Mouse (Mus musculus) stomach, embryonic 16.5 days (tissue): ENCODE data around the gene Dapp1. TPM values are rescaled to one million over a fixed set of nuclear protein-coding genes. Genes with fewer than 3 reads are reported as not detected.
A peak's percentile ranks its signal among the peaks of the same experiment; 100 is the strongest.
"Not testable (repeated sequence)": the region's sequence is repeated elsewhere in the genome, so short reads cannot be mapped to it uniquely, and the experiment has no call there.

ENCODE experiments used
- ATAC-seq: fragments of 200-750 bp; cut with Nextera tagmentation; 2 replicates; pipeline ENCODE4 v1.8.0; 2017; ENCODE audit warnings: moderate number of reproducible peaks, moderate TSS enrichment; ENCODE audit not compliant: insufficient read depth, low FRiP score
- H3K27ac ChIP-seq: fragments of 300-500 bp; sonication (generic); 2 replicates; pipeline ENCODE4 v1.5.1; 2014; ENCODE audit warnings: low read length
- H3K27me3 ChIP-seq: fragments of 300-500 bp; sonication (generic); 2 replicates; pipeline ENCODE4 v1.6.1; 2014; ENCODE audit warnings: low read length, control low read depth, mixed read lengths; ENCODE audit not compliant: control insufficient read depth, insufficient read depth
- H3K36me3 ChIP-seq: fragments of 300-500 bp; sonication (generic); 2 replicates; pipeline ENCODE4 v1.6.1; 2014; ENCODE audit warnings: low read length; ENCODE audit not compliant: control insufficient read depth, insufficient read depth
- H3K4me1 ChIP-seq: fragments of 300-500 bp; sonication (generic); 2 replicates; pipeline ENCODE4 v1.6.1; 2014; ENCODE audit warnings: low read length, control low read depth, mixed read lengths; ENCODE audit not compliant: control insufficient read depth, insufficient read depth
- H3K4me2 ChIP-seq: fragments of 300-500 bp; sonication (generic); 2 replicates; pipeline ENCODE4 v1.6.1; 2014; ENCODE audit warnings: low read depth, low read length, mixed read lengths
- H3K4me3 ChIP-seq: fragments of 300-500 bp; sonication (generic); replicated peaks from 2 replicates; pipeline ENCODE4 v1.5.1; 2014; ENCODE audit warnings: mild to moderate bottlenecking, low read length
- H3K9ac ChIP-seq: fragments of 300-500 bp; sonication (generic); 2 replicates; pipeline ENCODE4 v1.6.1; 2014; ENCODE audit warnings: low read length
- H3K9me3 ChIP-seq: fragments of 300-500 bp; sonication (generic); replicated peaks from 2 replicates; pipeline ENCODE4 v1.6.1; 2016; ENCODE audit warnings: low read length, control low read depth; ENCODE audit not compliant: control insufficient read depth
- WGBS: fragments of 180-500 bp; shearing (Covaris S2); extraction: QIAGEN DNeasy Blood & Tissue Kit; methylation state at CpG from one replicate; pipeline ENCODE4 v1.1.7; 2014; 5-methylcytosine and 5-hydroxymethylcytosine counted together
- polyA plus RNA-seq: library from polyadenylated mRNA; unstranded; fragments of >200 nt; fragmentation: Nextera tagmentation; extraction: Ambion mirVana; gene quantifications from 2 replicates; pipeline ENCODE4 v1.2.1, GENCODE M21; 2015

The Dapp1 gene
- polyA plus RNA-seq, 1 experiment from 2014 or later = 18.0 TPM

GRCm38 (mm10) chr3:137968105-137968819 lies 13.1 kb downstream of the Dapp1 start:
- Histone ChIP-seq H3K4me3 (no peak overlapping the region), H3K4me1 (peaks cover 8% of the 10 kb centered on the region; the same call in 1 of the 2 replicates), H3K27ac (no peak overlapping the region; the same call in 1 of the 2 replicates), H3K4me2 (peak overlapping the region; percentile 1; the same call in 1 of the 2 replicates), H3K9me3 (no peaks in the 10 kb centered on the region), H3K27me3 (no peaks in the 10 kb centered on the region), H3K36me3 (no peaks in the 10 kb centered on the region), H3K9ac (no peak overlapping the region)
- ATAC-seq = no peak
- 70% methylated on average over 14 of the region's 14 CpGs for WGBS

GRCm38 (mm10) chr3:137964014-137964413 lies 17.3 kb downstream of the Dapp1 start:
- 52% methylated on average over 1 of the region's 1 CpGs for WGBS
- not testable (repeated sequence) for H3K4me2 ChIP-seq, ATAC-seq, H3K9me3 ChIP-seq, H3K27ac ChIP-seq, H3K27me3 ChIP-seq, H3K4me3 ChIP-seq, H3K36me3 ChIP-seq, H3K4me1 ChIP-seq, H3K9ac ChIP-seq

GRCm38 (mm10) chr3:137963508-137963907 lies 17.8 kb downstream of the Dapp1 start:
- WGBS = 73% methylated on average over 8 of the region's 8 CpGs
- no peak overlapping the region for H3K4me3 ChIP-seq
- H3K9me3 ChIP-seq = no peaks in the 10 kb centered on the region
- H3K36me3 ChIP-seq = no peaks in the 10 kb centered on the region
- no peak overlapping the region for H3K9ac ChIP-seq
- ATAC-seq = no peak
- no peak overlapping the region for H3K4me2 ChIP-seq
- no peak overlapping the region for H3K27ac ChIP-seq
- peaks cover 6% of the 10 kb centered on the region; the same call in 1 of the 2 replicates for H3K4me1 ChIP-seq
- H3K27me3 ChIP-seq = no peaks in the 10 kb centered on the region

GRCm38 (mm10) chr3:137961736-137962385 lies 19.5 kb downstream of the Dapp1 start:
- Histone ChIP-seq H3K36me3 (no peaks in the 10 kb centered on the region), H3K9me3 (no peaks in the 10 kb centered on the region), H3K27me3 (no peaks in the 10 kb centered on the region), H3K27ac (no peak overlapping the region), H3K4me2 (no peak overlapping the region), H3K4me1 (no peaks in the 10 kb centered on the region), H3K4me3 (no peak overlapping the region), H3K9ac (no peak overlapping the region)
- ATAC-seq = peak; percentile 29; the same call in 1 of the 2 replicates
- WGBS = 54% methylated on average over 8 of the region's 8 CpGs

- no peaks in the 10 kb centered on the region for H3K36me3 ChIP-seq
- H3K4me2 ChIP-seq = no peak overlapping the region
- no peak overlapping the region for H3K27ac ChIP-seq
- no peaks in the 10 kb centered on the region for H3K27me3 ChIP-seq
- H3K4me1 ChIP-seq = 0 out of 2 replicates have a peak, but pooled peaks cover 8% of the 10 kb centered on the region
- no peaks in the 10 kb centered on the region for H3K9me3 ChIP-seq
- no peak overlapping the region for H3K9ac ChIP-seq
- WGBS = 74% methylated on average over 4 of the region's 4 CpGs
- H3K4me3 ChIP-seq = no peak overlapping the region
- ATAC-seq = no peak
These were observed 21.9 kb downstream of the Dapp1 start for GRCm38 (mm10) chr3:137959456-137959855.

GRCm38 (mm10) chr3:137958352-137958751 lies 23.0 kb downstream of the Dapp1 start:
- Histone ChIP-seq H3K9me3 (no peaks in the 10 kb centered on the region), H3K9ac (no peak overlapping the region), H3K27me3 (no peaks in the 10 kb centered on the region), H3K4me2 (no peak overlapping the region), H3K4me3 (no peak overlapping the region), H3K4me1 (0 out of 2 replicates have a peak, but pooled peaks cover 11% of the 10 kb centered on the region), H3K36me3 (no peaks in the 10 kb centered on the region), H3K27ac (no peak overlapping the region)
- ATAC-seq = no peak
- WGBS = 93% methylated on average over 4 of the region's 4 CpGs

- Histone ChIP-seq H3K4me3 (no peak overlapping the region), H3K27me3 (no peaks in the 10 kb centered on the region), H3K4me2 (no peak overlapping the region), H3K9me3 (no peaks in the 10 kb centered on the region), H3K36me3 (no peaks in the 10 kb centered on the region), H3K4me1 (0 out of 2 replicates have a peak, but pooled peaks cover 14% of the 10 kb centered on the region), H3K27ac (no peak overlapping the region), H3K9ac (no peak overlapping the region)
- no peak for ATAC-seq
- WGBS = 83% methylated on average over 9 of the region's 9 CpGs
These were observed 23.5 kb downstream of the Dapp1 start for GRCm38 (mm10) chr3:137957864-137958263.

GRCm38 (mm10) chr3:137955560-137956081 lies 25.7 kb downstream of the Dapp1 start:
- Histone ChIP-seq H3K4me3 (peak overlapping the region; percentile 15), H3K9ac (peak overlapping the region; percentile 15; the same call in 1 of the 2 replicates), H3K27ac (no peak overlapping the region), H3K4me2 (peak overlapping the region; percentile 56), H3K9me3 (no peaks in the 10 kb centered on the region), H3K36me3 (no peaks in the 10 kb centered on the region), H3K4me1 (peaks cover 26% of the 10 kb centered on the region), H3K27me3 (no peaks in the 10 kb centered on the region)
- ATAC-seq = peak; percentile 61; the same call in 1 of the 2 replicates
- WGBS = 10% methylated on average over 16 of the region's 16 CpGs
